Mouse (Mus musculus): ENCODE measurements around the gene Atp9a.

- TF ChIP-seq POLR2A (IDR thresholded peaks at IDR 0.05; ENCODE audit: insufficient read length, low read depth) (no peak), E2F4 (IDR thresholded peaks at IDR 0.05; ENCODE audit: insufficient read depth) (no peak), MYOG (IDR thresholded peaks at IDR 0.05; ENCODE audit: control insufficient read depth in 1 of 3, insufficient read depth in 1 of 3, insufficient read length in 2 of 3, low read depth in 2 of 3) (no peak), USF1 (IDR thresholded peaks at IDR 0.05; ENCODE audit: low read depth) (no peak), TCF3 (IDR thresholded peaks at IDR 0.05; ENCODE audit: insufficient read length, low read depth) (no peak), SRF (IDR thresholded peaks at IDR 0.05; ENCODE audit: control insufficient read depth, insufficient read length, low read depth) (no peak), MAX (IDR thresholded peaks at IDR 0.05; ENCODE audit: low read depth) (no peak), POLR2AphosphoS2 (IDR thresholded peaks at IDR 0.05; ENCODE audit: insufficient read length, low read depth) (no peak), MYOD1 (IDR thresholded peaks at IDR 0.05; ENCODE audit: control insufficient read depth in 1 of 3, insufficient read length in 2 of 3, low read depth in 2 of 3) (no peak)
Observed at GRCm38 (mm10) chr2:168669762-168670161, 72.4 kb downstream of the Atp9a start.

Data from myocyte (in vitro differentiated cells).